Mouse (Mus musculus): ENCODE measurements around the gene Atp6v1e2.

Atp6v1e2 gene

DNA sequence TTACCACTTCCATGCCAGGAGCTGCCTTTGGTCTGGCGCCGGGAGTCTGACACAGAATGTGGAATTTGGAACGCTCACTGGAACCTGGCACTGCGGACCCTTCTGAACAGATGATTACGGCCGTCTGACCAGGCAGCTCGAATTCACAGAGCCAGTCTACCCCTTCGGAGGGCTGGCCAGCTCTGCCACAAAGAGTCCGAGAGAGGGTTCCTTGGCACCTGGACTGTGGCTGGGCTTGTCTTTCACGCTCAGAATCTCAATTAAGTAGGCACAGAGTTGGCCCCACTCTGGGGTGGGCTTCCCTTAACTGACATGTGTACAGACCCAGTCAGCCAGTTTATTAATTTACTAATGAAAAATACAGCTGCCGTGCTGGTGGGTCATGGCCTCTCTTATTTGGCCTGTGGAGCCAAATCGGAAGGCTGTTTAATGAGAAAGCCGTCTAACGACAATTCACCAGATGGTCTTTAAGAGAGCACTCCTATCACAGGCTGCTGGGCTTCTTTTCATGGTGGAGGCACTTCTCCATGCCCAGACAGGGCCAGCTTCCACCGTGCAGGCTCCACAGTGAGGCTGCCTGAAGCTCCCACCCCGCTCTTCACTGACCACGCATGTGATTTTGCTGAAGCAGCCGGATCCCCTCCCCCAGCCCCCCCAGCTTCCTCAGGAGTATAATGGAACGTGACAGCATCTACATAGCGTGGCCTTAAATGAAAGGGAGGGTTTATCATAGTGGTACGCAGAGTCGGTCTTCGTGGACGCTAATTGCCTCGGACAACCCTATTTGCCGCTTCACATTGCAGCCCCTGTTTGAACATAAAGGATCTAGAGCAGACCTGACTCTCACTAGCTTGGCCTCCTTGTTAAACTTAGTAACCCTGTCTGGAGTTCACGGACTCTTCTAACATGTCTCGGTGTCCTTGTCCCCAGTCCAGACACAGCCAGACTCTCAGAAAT is at the start of gene Atp6v1e2:
Atp6v1e2 (minus strand) TSS at position 58 of the 957 bp plus-strand sequence.
- no peak for DNase-seq (ENCODE audit: low read depth, low spot score)

DNA sequence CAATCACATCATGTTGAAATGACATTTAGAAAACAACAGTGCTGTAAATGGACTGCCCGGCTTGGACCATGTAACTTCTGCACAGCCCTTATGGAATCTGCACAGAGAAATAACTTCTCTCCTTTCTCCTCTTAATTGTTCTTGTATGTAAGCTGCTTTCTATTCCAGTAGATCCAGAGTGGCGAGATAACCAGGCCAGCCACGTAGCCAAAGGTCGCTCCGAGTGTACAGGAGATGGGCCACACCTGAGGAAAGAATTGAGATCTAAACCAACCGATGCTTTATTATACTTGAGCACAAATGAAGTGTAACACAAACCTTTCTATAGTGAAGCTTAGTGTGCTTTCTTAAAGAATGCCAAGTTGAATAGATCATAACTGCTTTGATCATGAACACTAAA is 49.6 kb upstream of the Atp6v1e2 start:
- DNase-seq (ENCODE audit: low read depth, low spot score), result no peak

DNA sequence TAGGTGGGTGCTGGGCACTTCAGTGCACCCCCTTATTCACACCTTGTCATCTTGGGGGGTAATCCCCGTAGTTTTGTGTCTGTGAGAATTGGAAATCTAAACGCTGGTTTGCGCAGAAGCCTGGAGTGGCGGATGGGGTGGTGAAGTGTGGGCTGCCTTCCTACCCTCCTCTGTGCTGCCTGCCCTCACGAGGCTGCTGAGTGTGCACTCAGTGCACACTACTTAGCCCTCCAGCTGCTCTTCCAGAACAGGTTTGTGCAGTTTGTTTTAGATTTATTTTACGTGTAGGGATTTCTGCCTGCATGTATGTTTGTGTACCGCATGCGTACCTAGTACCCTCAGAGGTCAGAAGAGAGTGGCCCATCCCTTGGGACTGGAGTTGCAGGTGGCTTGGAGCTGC is 43.6 kb upstream of the Atp6v1e2 start:
- DNase-seq (ENCODE audit: low read depth, low spot score), result no peak

DNA sequence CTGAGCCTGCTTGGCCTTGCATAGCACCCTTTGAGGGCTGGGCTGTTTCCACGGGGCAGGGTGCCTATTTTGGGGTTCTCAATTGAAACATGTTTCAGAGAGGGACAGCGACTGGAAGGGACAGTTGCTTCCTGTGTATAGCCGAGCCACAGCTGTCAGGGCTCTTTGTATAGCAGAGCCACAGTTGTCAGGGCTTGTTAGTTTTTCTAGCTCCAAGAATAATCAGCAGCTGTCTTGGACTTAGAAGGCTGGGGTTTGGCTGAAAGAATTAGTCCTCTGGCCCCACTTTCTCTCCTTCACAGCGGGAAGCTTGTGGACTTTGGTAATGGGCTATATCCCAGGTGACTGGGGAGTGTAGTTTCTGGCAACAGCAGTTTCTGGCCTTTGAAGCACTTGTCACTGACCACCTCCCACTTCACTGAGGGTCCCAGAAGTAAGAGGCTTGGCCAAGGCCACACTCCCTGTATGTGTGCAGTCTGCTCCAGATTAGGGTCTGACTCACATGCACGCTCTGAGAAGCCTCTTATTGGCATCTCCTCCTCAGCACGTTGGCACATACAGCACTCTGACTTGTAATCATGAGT is 41.0 kb upstream of the Atp6v1e2 start:
- no peak for DNase-seq (ENCODE audit: low read depth, low spot score)

DNA sequence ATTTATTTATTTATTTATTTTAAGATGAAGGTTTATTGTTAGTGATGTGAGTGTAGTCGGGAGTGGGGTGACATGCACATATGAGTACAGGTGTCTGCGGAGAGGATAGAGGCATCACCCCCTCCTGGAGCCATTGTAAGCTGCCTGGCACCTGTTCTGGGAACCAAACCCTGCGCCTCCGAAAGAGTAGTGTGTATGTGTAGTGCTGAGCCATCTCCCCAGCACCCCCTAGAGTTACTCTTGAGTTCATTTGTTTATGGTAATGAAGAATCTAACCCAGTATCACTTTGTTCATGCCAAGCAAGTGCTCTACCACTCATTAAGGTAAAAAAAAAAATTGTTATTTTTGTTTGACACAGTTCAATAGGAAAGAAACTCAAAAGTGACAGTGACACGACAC is 40.5 kb upstream of the Atp6v1e2 start:
- no peak for DNase-seq (ENCODE audit: low read depth, low spot score)

DNA sequence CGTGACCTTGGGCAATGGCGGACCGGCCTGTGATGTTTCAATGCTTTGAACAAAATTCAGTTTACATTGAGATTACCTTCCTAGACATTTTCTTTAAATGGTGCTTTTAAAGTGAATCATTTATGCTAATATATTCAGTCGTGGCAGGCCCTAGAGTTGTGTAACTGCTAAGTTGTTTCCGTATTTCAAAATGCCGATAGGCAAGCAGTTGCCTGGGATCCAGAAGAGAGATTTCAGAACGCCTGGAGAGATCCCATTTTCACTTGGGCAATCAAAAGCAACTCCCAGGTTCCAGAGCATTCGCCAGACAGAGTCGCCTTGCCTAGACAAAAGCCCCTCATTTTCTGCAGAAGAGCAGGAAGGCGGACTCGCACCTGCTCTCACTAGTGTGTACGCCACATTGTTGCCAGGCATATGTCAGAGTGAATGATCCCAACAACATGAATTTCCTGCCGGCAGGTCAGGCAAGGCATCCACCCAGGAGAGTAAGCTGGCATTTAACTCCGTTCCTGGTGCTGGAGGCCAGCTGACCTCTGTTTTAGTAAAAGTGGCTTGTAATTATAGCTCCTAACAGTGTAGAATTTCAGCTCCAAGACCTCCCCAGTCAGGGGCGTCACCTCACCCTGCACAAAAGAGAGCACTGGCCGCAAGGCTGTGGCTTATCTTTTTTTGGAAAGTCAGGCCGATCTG is 38.9 kb upstream of the Atp6v1e2 start:
- no peak for DNase-seq (ENCODE audit: low read depth, low spot score)

DNA sequence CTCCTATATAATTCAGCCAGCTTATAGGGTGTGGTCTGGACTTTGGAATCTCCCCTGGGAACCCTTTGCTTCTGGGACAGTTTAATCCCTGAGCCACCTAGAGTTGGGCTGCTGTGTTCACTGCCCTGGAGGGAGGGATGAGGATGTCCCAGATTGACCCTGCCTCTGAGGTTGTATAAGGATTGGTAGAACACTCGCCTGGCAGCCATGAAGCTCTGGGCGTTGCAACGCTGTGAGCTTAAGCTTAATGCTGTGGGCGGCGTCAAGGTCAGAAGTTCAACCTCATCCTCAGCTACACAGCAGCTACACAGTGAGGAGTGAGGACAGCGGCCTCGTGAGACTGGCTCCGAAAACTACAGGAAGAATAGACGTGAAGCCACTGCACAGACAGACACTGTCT is 34.8 kb upstream of the Atp6v1e2 start:
- no peak for DNase-seq (ENCODE audit: low read depth, low spot score)

DNA sequence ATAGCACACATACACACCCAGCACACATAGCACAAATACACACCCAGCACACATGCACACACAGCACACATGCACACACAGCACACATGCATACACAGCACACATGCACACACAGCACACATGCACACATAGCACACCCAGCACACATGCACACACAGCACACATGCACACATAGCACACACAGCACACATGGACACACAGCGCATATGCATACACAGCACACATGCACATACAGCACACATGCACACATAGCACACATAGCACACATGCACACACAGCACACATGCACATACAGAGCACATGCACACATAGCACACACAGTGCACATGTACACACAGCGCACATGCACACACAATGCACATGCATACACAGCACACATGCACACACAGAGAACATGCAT is 34.0 kb upstream of the Atp6v1e2 start:
- no peak for DNase-seq (ENCODE audit: low read depth, low spot score)

DNA sequence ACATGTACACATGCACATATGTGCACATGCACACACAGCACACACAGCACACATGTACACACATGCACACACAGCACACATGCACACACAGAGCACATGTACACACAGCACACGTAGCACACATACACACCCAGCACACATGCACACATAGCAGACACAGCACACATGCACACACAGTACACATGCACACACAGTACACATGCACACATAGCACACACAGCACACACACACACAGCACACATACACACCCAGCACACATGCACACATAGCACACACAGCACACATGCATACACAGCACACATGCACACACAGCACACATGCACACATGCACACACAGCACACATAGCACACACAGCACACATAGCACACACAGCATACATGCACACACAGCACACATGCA is 33.5 kb upstream of the Atp6v1e2 start:
- DNase-seq (ENCODE audit: low read depth, low spot score), result no peak

DNA sequence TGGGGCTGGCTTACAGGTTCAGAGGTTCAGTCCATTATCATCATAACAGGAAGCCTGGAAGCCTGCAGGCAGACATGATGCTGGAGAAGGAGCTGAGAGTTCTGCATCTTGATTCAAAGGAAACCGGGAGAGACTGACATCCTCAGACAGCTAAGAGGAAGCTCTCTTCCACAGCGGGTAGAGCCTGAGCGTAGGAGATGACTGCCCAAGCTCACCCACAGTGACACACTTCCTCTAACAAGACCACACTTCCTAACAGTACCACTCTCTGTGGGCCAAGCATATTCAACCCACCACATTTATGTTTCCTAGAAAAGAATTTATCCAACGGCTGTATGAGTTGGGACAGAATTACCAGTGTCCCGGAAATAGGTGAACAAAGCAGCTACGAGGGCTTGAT is 30.8 kb upstream of the Atp6v1e2 start:
- no peak for DNase-seq (ENCODE audit: low read depth, low spot score)

DNA sequence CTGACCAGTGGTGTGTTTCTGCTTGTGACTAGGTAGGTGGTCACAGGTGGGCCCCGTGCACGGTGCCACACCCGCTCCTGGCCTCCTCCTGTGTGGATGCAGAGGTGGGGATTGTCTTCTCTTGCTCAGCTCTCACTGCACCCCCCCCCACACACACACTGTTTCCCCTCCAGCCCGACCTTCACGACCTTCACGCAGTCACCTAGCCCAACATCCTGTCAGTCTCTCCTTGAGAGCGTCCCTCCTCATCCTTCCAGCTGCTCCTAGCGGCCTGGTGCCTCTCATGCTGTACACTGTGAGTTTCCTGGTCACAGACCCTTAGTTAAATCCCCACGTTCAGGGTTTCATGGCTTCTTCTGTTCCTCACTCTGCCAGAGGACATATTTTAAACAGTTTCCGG is 28.7 kb upstream of the Atp6v1e2 start:
- DNase-seq (ENCODE audit: low read depth, low spot score), result no peak

DNA sequence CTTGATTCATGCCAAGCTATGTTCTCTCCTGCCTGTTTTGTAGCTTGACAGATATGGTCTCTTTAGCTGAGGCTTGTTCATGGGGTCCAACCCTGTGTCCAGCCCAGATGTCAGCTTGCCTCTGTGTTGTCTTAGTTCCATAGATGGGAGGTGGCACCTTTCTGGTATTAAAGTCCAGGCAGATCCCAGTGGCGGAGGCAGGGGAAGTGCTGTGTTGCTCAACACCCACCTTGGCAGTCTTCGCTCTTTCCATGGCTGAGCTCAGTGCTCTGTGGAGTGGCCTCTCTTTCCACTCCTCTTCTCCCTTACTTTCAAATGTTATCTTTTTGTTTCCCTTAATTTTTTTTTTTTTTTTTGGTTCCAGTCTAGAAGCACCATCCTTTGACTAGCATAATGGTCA is 25.4 kb upstream of the Atp6v1e2 start:
- DNase-seq (ENCODE audit: low read depth, low spot score), result no peak

DNA sequence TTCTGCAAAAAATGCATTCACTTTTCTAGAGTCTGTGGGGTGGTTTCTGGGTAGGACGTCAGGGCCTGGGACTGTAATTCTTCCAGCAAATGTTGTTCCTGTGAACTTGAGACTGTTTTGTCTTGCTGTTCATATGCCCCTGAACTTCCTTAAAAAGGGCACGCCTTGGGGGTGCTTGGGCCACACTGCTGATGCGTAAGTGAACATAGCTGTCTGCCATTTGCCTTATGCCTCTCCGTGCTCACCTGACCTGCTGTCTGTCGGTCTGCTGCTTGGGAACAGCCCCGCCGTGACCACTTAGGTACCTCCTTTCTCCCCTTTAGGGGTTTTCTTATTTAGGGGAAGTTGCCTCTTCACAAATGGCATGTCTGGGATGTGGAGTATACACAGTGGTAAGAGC is 24.2 kb upstream of the Atp6v1e2 start:
- no peak for DNase-seq (ENCODE audit: low read depth, low spot score)

DNA sequence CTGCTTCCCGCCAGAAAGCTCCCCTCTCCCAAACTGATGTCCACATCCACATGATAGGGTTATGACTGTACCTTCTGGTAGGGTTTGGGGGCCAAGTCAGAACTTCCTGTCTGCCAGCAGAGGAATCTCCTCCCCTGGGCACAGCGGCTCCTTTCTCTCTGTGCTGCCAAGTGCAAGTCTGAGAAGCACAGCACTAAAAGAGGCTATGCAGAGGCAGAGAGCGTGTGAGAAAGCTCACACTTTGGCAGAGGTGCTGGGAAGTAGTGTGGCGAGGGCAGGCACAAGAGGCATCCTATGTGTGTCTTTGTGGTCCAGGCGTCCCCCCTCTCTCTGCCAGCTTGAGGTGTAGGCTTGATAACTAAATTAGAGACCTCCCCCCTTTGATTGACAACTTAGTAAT is 23.3 kb upstream of the Atp6v1e2 start:
- no peak for DNase-seq (ENCODE audit: low read depth, low spot score)

DNA sequence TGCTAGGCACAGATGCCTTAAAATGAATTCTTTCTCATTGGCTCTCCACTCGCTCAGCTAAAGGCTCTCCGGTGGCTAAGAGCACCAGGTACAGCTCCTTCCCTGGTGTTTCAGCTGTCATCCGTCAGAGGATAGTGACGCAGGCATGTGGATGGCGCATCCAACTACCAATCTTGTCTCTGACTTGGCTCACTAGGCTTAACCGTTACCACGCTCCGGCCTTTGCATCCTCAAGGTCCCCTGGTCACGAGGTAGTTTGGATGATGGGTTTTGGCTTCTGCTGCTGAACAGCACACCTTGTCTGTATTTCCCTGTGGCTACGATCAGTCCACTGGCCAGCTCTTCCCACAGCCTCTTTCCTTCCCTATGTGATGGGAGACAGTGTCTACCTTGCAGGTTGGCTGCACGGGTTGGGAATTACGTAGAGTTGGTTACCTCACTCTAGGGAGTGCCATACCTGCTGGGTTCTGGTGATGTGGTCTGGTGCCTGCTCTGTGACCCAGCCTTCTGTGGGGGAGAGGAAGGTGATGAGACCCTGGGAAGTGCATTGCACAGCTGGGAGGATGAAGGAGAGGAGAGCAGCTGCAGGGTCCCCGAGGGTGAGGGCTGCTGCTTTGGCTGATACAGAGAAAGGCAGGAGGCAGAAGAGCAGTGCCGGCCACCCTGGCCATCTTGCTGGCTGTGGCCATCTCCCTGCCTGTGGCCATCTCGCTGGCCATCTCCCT is 22.5 kb upstream of the Atp6v1e2 start:
- DNase-seq (ENCODE audit: low read depth, low spot score), result no peak

DNA sequence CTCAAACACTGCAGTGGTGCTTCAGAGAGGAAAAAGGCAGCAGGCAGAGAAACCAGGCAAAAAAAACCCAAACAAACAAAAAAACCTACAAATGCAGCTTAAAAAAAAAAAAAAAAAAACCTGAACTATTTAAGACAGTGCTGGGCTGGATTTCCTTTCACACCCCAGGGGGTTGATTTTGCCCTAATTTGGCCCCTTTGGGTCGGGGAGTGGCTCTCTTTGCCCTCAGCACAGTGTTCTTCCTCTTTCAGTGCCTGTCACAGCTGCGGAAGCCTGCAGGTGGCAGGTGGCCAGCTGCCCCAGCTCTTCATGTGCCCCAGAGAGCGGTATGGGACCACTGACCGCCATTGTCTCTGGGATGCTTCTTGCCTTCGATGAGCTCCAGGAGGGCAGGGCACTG is 21.9 kb upstream of the Atp6v1e2 start:
- DNase-seq (ENCODE audit: low read depth, low spot score), result no peak

DNA sequence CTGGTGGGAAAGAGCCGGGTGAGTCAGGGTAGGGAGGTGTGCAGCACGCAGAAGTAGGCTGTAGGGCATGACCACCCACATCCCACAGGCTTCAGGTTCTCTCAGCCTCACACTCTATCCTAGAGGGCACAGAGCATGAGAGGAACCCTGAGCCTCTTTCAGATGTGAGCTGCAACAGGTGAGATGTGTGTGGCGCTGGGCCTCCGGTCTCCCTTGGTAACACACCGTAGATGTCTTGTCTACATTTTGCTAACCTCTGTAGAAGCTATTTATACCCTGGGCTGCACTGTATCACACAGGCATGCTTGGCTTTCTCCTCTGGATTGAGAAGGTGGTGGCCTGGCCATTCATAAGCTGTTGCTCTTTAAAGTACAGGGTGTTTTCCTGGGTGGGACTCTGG is 20.9 kb upstream of the Atp6v1e2 start:
- DNase-seq (ENCODE audit: low read depth, low spot score), result no peak

DNA sequence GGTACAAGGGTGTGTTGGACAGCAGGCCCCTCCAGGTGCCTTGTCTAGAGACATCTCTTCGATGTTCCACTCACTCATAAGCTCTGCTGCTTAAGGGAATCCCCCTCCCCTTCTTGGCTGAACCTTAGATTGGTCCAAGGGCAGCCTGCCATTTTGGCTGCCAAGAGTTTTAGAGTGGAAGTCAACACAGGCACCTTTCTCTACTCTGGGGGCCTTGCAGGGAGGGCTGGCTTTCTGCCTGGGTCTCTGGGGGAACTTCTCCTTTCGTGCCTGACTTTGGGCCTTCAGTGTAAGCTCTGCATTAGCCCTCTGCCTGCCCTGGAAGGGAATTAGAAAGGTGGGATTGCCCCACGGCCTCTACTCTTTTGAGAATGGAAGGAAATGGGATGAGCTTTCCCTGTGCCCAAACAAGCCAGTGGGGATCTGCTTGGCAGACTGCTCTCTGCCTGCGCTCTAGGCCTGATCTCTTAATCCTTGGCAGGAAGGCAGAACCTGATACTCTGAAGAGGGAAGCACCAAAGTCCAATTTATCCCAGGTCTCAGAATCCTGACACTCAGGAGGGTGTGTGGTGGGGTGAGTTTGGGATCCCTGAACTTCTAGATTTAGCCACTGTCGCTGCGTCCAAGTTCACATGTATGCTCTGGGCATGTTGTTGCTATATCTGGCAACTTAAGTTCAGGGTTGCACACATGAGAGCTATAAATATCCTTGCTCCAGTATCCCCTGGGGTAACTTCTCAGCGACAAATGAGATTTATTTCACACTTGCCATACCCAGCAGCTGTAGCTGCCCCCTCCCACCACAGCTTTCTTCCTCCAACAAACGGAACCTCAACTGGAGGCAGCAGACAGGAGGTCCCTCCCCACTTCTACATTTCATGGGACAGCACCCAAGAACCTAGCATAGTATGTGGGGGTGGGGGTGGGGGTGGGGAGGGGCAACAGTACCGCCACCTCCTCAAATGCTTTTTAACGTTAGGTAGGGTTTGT is 20.1 kb upstream of the Atp6v1e2 start:
- no peak for DNase-seq (ENCODE audit: low read depth, low spot score)

DNA sequence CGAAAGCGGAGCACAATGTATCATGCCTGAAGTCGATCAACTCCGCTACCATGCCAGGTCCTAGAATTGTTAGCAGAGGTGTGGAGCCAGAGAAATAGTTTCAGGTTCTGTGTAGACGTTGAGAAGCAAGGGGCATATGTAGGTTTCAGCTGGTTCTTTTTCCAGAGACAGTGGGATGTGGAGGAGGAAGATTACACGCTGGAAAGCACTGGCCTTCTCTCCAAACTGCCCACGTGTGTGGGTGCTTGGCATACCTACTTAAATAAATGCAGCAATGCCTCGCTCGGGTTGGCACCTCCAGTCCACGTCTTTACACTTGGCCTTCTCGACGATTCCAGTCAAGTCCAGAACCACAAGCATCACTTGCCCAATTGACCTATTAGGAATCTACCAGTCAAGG is 19.4 kb upstream of the Atp6v1e2 start:
- no peak for DNase-seq (ENCODE audit: low read depth, low spot score)

DNA sequence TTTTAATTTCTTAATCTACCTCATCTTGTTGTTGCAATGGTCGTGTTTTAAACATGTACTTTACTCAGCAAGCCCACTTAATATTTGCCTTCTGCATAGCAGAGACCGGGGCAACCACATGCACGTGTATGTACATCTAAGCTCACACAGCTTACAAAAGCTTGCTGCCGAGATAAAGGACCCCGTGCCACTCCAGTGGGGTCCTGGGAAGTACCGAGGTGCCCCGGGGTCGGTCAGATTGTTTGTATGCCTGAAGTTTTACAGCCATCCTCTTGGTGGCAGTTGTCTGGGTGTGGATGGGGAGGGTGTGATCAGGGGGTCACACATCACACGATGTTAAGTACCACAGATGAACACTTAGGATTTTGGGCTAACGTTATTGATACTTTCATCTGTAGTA is 18.3 kb upstream of the Atp6v1e2 start:
- no peak for DNase-seq (ENCODE audit: low read depth, low spot score)

DNA sequence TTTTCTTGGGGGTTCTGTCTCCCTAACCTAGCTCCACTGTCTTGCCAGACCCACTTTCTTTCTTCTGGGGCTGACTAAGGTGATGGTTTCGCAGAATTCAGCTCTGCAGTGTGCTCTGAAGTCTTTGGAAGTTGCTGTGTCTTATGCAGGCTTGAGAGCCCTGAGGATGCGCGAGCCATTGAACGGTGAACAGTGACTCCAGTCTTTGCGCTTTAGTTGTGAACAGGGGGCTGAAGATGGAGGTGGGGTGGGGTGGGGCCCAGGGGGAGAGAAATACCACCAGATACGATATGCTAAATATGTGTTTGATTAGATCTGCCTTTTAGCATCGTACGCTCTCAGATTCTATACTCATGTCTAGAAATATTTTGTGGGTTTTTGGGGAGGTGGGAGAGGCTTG is 17.4 kb upstream of the Atp6v1e2 start:
- no peak for DNase-seq (ENCODE audit: low read depth, low spot score)

Measured in 3T3-L1 (cell line).